Mouse (Mus musculus) CH12.LX (cell line): Measurements from ENCODE around the gene Olfr1364. TPM values are rescaled to one million over a fixed set of nuclear protein-coding genes. Genes with fewer than 3 reads are reported as not detected.

Experiments used
- DNase-seq: peaks from one replicate; pipeline ENCODE4 v3.0.0-alpha.2; 2013; ENCODE audit errors: extremely low read depth
- H3K27ac ChIP-seq: 2 replicates; pipeline ENCODE4 v1.5.1; 2012; ENCODE audit warnings: low read depth, mild to moderate bottlenecking, control low read depth, moderate library complexity; ENCODE audit not compliant: insufficient read depth
- H3K27me3 ChIP-seq: replicated peaks from 2 replicates; pipeline ENCODE3; 2012; ENCODE audit warnings: inconsistent platforms
- H3K36me3 ChIP-seq, 2 experiments: replicated peaks in 1 of 2; 2 replicates each; pipeline versions ENCODE3 to v1.6.1; 2012; ENCODE audit warnings: inconsistent platforms in 1 of 2, low read length in 1 of 2, mild to moderate bottlenecking in 1 of 2, mixed read lengths in 1 of 2, moderate library complexity in 1 of 2; ENCODE audit not compliant: control insufficient read depth in 1 of 2, insufficient read depth in 1 of 2
- H3K4me1 ChIP-seq, 2 experiments: 2 replicates each; pipeline ENCODE4 v1.6.1; 2012; ENCODE audit warnings: inconsistent platforms in 1 of 2, moderate library complexity in 1 of 2; ENCODE audit not compliant: insufficient read depth in 2 of 2, control insufficient read depth in 1 of 2
- H3K4me2 ChIP-seq: 2 replicates; pipeline ENCODE4 v1.6.1; 2012; ENCODE audit warnings: low read depth, mild to moderate bottlenecking, control low read depth; ENCODE audit not compliant: poor library complexity, insufficient read depth, severe bottlenecking
- H3K4me3 ChIP-seq, 3 experiments: fragments of 150-350 bp in 1 of 3; sonication (generic) in 1 of 3; replicated peaks in 1 of 3; 2 replicates each; pipeline versions ENCODE3 to v1.5.1; 2011 to 2012; ENCODE audit warnings: low read depth in 2 of 3, low read length in 2 of 3, mild to moderate bottlenecking in 2 of 3, moderate library complexity in 2 of 3, control low read depth in 1 of 3, improper control_type of control experiment in 1 of 3, inconsistent platforms in 1 of 3, mixed read lengths in 1 of 3; ENCODE audit not compliant: poor library complexity in 1 of 3
- H3K79me2 ChIP-seq: replicated peaks from 2 replicates; pipeline ENCODE4 v1.6.1; 2012; ENCODE audit warnings: mild to moderate bottlenecking, moderate library complexity; ENCODE audit not compliant: control insufficient read depth, poor library complexity, insufficient read depth, severe bottlenecking; ENCODE audit errors: extremely low read depth
- H3K9ac ChIP-seq: 2 replicates; pipeline ENCODE4 v1.6.1; 2012; ENCODE audit warnings: low read depth, mild to moderate bottlenecking, control low read depth, moderate library complexity; ENCODE audit not compliant: insufficient read depth
- H3K9me3 ChIP-seq: replicated peaks from 2 replicates; pipeline ENCODE3; 2012; ENCODE audit warnings: low read length, inconsistent platforms, mixed read lengths
- BHLHE40 ChIP-seq: IDR thresholded peaks from 2 replicates; pipeline ENCODE4 v1.6.1; 2011; ENCODE audit warnings: mild to moderate bottlenecking, low read depth, low read length, improper control_type of control experiment
- CHD1 ChIP-seq: IDR thresholded peaks from 2 replicates; pipeline ENCODE4 v1.6.1; 2012; ENCODE audit warnings: low read depth, low read length, improper control_type of control experiment, inconsistent platforms
- CHD2 ChIP-seq: IDR thresholded peaks from 2 replicates; pipeline ENCODE4 v1.6.1; 2011; ENCODE audit warnings: low read length, improper control_type of control experiment
- CTCF ChIP-seq, 2 experiments: IDR thresholded peaks in 1 of 2; conservative IDR thresholded peaks in 1 of 2; 2 replicates each; pipeline ENCODE4 v1.5.1; 2011 to 2012; ENCODE audit warnings: low read depth in 2 of 2, low read length in 2 of 2, improper control_type of control experiment in 1 of 2, inconsistent platforms in 1 of 2, mild to moderate bottlenecking in 1 of 2, moderate library complexity in 1 of 2
- E2F4 ChIP-seq: IDR thresholded peaks from 2 replicates; pipeline ENCODE4 v1.6.1; 2011; ENCODE audit warnings: low read depth, low read length, improper control_type of control experiment; ENCODE audit not compliant: insufficient replicate concordance
- ELF1 ChIP-seq: IDR thresholded peaks from 2 replicates; pipeline ENCODE4 v1.6.1; 2014; ENCODE audit warnings: low read depth, mild to moderate bottlenecking, inconsistent platforms, low read length, improper control_type of control experiment
- EP300 ChIP-seq: IDR thresholded peaks from 2 replicates; pipeline ENCODE4 v1.6.1; 2011; ENCODE audit warnings: low read length, improper control_type of control experiment
- ETS1 ChIP-seq: conservative IDR thresholded peaks from 2 replicates; pipeline ENCODE4 v1.6.1; 2012; ENCODE audit warnings: low read depth, mild to moderate bottlenecking, inconsistent platforms, low read length, improper control_type of control experiment, moderate library complexity
- GABPA ChIP-seq: IDR thresholded peaks from 2 replicates; pipeline ENCODE4 v1.6.1; 2012; ENCODE audit warnings: low read depth, low read length, improper control_type of control experiment, inconsistent platforms; ENCODE audit not compliant: insufficient replicate concordance
- HCFC1 ChIP-seq: IDR thresholded peaks from 2 replicates; pipeline ENCODE4 v1.6.1; 2012; ENCODE audit warnings: low read depth, mild to moderate bottlenecking, inconsistent platforms, low read length, improper control_type of control experiment
- IRF4 ChIP-seq: IDR thresholded peaks from 2 replicates; pipeline ENCODE4 v1.6.1; 2014; ENCODE audit warnings: low read depth, mild to moderate bottlenecking, inconsistent platforms, low read length, improper control_type of control experiment
- JUN ChIP-seq: IDR thresholded peaks from 2 replicates; pipeline ENCODE4 v1.6.1; 2011; ENCODE audit warnings: low read depth, mild to moderate bottlenecking, low read length, improper control_type of control experiment, moderate library complexity; ENCODE audit not compliant: insufficient read depth
- JUND ChIP-seq: conservative IDR thresholded peaks from 2 replicates; pipeline ENCODE4 v1.6.1; 2011; ENCODE audit warnings: low read depth, low read length, improper control_type of control experiment
- KAT2A ChIP-seq: IDR thresholded peaks from 2 replicates; pipeline ENCODE4 v1.6.1; 2012; ENCODE audit warnings: low read length, improper control_type of control experiment, inconsistent platforms; ENCODE audit not compliant: insufficient replicate concordance
- MAFK ChIP-seq: IDR thresholded peaks from 2 replicates; pipeline ENCODE4 v1.6.1; 2011; ENCODE audit warnings: low read length, improper control_type of control experiment; ENCODE audit not compliant: insufficient replicate concordance
- MAX ChIP-seq: IDR thresholded peaks from 2 replicates; pipeline ENCODE4 v1.6.1; 2011; ENCODE audit warnings: low read length, improper control_type of control experiment
- MXI1 ChIP-seq: IDR thresholded peaks from 2 replicates; pipeline ENCODE4 v1.6.1; 2011; ENCODE audit warnings: mild to moderate bottlenecking, low read depth, low read length, improper control_type of control experiment
- MYC ChIP-seq: IDR thresholded peaks from 2 replicates; pipeline ENCODE4 v1.6.1; 2011; ENCODE audit warnings: low read depth, mild to moderate bottlenecking, improper control_type of control experiment, low read length
- NRF1 ChIP-seq: IDR thresholded peaks from 2 replicates; pipeline ENCODE4 v1.6.1; 2014; ENCODE audit warnings: low read depth, mild to moderate bottlenecking, inconsistent platforms, low read length, improper control_type of control experiment, moderate library complexity
- PAX5 ChIP-seq: IDR thresholded peaks from 2 replicates; pipeline ENCODE4 v1.6.1; 2012; ENCODE audit warnings: low read length, inconsistent platforms, mixed read lengths
- POLR2A ChIP-seq: IDR thresholded peaks from 2 replicates; pipeline ENCODE4 v1.6.1; 2011; ENCODE audit warnings: low read depth, mild to moderate bottlenecking, improper control_type of control experiment, low read length
- POLR2AphosphoS2 ChIP-seq: IDR thresholded peaks from 2 replicates; pipeline ENCODE4 v1.6.1; 2011; ENCODE audit warnings: low read depth, low read length, improper control_type of control experiment
- RAD21 ChIP-seq: IDR thresholded peaks from 2 replicates; pipeline ENCODE4 v1.6.1; 2011; ENCODE audit warnings: low read depth, mild to moderate bottlenecking, low read length, improper control_type of control experiment, moderate library complexity
- RCOR1 ChIP-seq: conservative IDR thresholded peaks from 2 replicates; pipeline ENCODE4 v1.6.1; 2012; ENCODE audit warnings: low read depth, mild to moderate bottlenecking, inconsistent platforms, low read length, improper control_type of control experiment
- SIN3A ChIP-seq: IDR thresholded peaks from 2 replicates; pipeline ENCODE4 v1.6.1; 2012; ENCODE audit warnings: low read length, improper control_type of control experiment, inconsistent platforms
- TCF12 ChIP-seq: IDR thresholded peaks from 2 replicates; pipeline ENCODE4 v1.6.1; 2014; ENCODE audit warnings: low read depth, mild to moderate bottlenecking, inconsistent platforms, low read length, improper control_type of control experiment
- UBTF ChIP-seq: IDR thresholded peaks from 2 replicates; pipeline ENCODE4 v1.6.1; 2012; ENCODE audit warnings: low read depth, mild to moderate bottlenecking, inconsistent platforms, low read length, improper control_type of control experiment, moderate library complexity
- USF1 ChIP-seq: IDR thresholded peaks from 2 replicates; pipeline ENCODE4 v1.6.1; 2014; ENCODE audit warnings: low read depth, mild to moderate bottlenecking, inconsistent platforms, low read length, improper control_type of control experiment
- USF2 ChIP-seq: conservative IDR thresholded peaks from 2 replicates; pipeline ENCODE4 v1.6.1; 2011; ENCODE audit warnings: low read depth, low read length, improper control_type of control experiment
- ZC3H11A ChIP-seq: IDR thresholded peaks from 2 replicates; pipeline ENCODE4 v1.6.1; 2012; ENCODE audit warnings: low read depth, mild to moderate bottlenecking, inconsistent platforms, low read length, improper control_type of control experiment
- ZMIZ1 ChIP-seq: IDR thresholded peaks from 2 replicates; pipeline ENCODE4 v1.6.1; 2012; ENCODE audit warnings: low read depth, mild to moderate bottlenecking, inconsistent platforms, low read length, improper control_type of control experiment
- ZNF384 ChIP-seq: IDR thresholded peaks from 2 replicates; pipeline ENCODE4 v1.6.1; 2012; ENCODE audit warnings: low read depth, low read length, improper control_type of control experiment, inconsistent platforms
- dilution Hi-C: fragments of 300-500 bp; cut with MboI; formaldehyde crosslinking; loops from 2 replicates; pipeline ENCODE4 v1.14.3; 2020; ENCODE audit warnings: low sequenced_read_pairs; ENCODE audit not compliant: extremely low pct_unique_long_range_greater_than_20kb, extremely low pct_ligation_motif_present
- in situ Hi-C: fragments of 300-500 bp; cut with MboI; formaldehyde crosslinking; loops from 3 replicates; pipeline ENCODE4 v1.14.3; 2019; ENCODE audit warnings: low sequenced_read_pairs, low pct_ligation_motif_present, low pct_unique_long_range_greater_than_20kb, mixed read lengths
- polyA plus RNA-seq: library from polyadenylated mRNA; unstranded; fragments of >175 nt; gene quantifications from 2 replicates; pipeline ENCODE4 v1.2.1, GENCODE M21; 2012; ENCODE audit warnings: low read depth; ENCODE audit not compliant: insufficient read length
- total RNA-seq, 2 experiments: library from RNA; depleted of rRNA; stranded (reverse); fragments of 300-350 nt in 1 of 2; fragments of >200 nt in 1 of 2; gene quantifications; 2 replicates each; pipeline ENCODE4 v1.2.3; 2012 to 2014

The Olfr1364 gene
- total and polyA plus RNA-seq, 3 experiments, result not detected

DNA sequence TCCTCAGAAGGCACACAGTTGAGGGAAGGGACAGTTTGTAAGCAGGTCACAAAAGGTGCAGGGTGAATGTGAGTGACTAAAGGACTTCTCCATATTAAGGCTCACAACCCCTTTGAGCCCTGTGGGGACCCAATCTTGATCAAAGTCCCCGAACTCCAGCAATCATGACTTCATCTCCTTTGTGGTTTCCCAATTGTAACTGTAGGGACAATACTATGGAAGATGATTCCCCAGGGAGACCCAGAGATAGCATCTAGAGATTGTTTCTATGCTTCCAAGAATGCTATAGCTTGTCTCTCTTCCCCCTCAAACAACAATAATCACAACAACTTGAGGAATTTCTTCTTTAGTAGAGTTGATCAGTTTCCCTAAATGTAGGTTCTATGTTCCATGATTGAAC lies 38.9 kb downstream of the Olfr1364 start, which contains the start of gene Olfr1366:
Gene Olfr1366, minus strand, starts transcription at position 101 of the 400 bp plus-strand sequence.
- Histone ChIP-seq H3K4me2 (no peak within 1 kb of the TSS), H3K4me1 (peaks cover 0 to 4% of the 10 kb centered on the region in 2 experiments; a peak in 1 of 4 replicates), H3K9me3 (no peaks in the 10 kb centered on the region), H3K27ac (no peak within 1 kb of the TSS), H3K4me3 (no peak within 1 kb of the TSS), H3K36me3 (no peaks in the 10 kb centered on the region), H3K79me2 (no peaks in the 10 kb centered on the region), H3K27me3 (no peaks in the 10 kb centered on the region), H3K9ac (no peak within 1 kb of the TSS)
- dilution Hi-C loops (no loop called here), in situ Hi-C loops (no loop called here)
- no peak for TF ChIP-seq JUN
- TF ChIP-seq SIN3A, result no peak
- TF ChIP-seq POLR2AphosphoS2, result no peak
- no peak for TF ChIP-seq HCFC1
- TF ChIP-seq ZNF384, result no peak
- no peak for TF ChIP-seq USF1
- TF ChIP-seq KAT2A, result no peak
- TF ChIP-seq MXI1, result no peak
- TF ChIP-seq BHLHE40, result no peak
- TF ChIP-seq POLR2A, result no peak
- TF ChIP-seq ELF1, result no peak
- no peak for TF ChIP-seq ZMIZ1
- no peak for TF ChIP-seq IRF4
- no peak for TF ChIP-seq MAFK
- no peak for DNase-seq

DNA sequence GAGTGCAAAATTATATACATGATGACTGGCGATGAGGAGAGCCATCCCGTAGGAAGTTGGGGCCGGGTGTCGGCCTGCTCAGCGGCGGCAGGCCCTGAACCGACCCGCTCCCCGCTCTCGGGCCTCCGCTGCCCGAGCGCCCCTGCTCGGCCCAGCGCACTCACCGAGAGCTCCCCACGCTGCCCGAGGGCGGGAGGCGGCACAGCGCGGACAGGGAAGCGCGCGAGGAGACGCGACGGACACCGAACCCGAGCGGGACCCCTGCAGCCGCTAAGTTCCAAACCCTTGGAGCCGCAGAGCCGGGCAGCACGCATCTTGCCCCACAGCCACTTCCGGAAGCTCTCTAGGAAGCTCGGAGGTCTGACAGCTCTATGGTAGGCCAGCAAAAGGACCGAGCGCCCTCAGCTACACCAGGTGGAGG lies 50.8 kb downstream of the Olfr1364 start, which contains the start of gene Zkscan8:
Gene Zkscan8, minus strand, starts transcription at position 340 of the 421 bp plus-strand sequence.
- Histone ChIP-seq H3K27ac (peak within 1 kb of the TSS; percentile 36), H3K4me1 (peaks cover 0 to 15% of the 10 kb centered on the region in 2 experiments; a peak in 2 of 4 replicates)
- dilution Hi-C loops, result no loop called here
- TF ChIP-seq EP300 (no peak), ELF1 (peak; percentile 88), SIN3A (peak; percentile 63; the same call in 1 of the 2 replicates), E2F4 (no peak), RAD21 (peak; percentile 11), ZMIZ1 (peak; percentile 73; the same call in 1 of the 2 replicates), USF2 (no peak), UBTF (peak; percentile 65; the same call in 1 of the 2 replicates), ETS1 (no peak), CHD2 (no peak), HCFC1 (peak; percentile 84), ZC3H11A (no peak), RCOR1 (no peak), ZNF384 (no peak), PAX5 (no peak), CHD1 (no peak), USF1 (no peak), GABPA (peak; percentile 58), MYC (peak; percentile 29; the same call in 1 of the 2 replicates), TCF12 (peak; percentile 85), MAFK (no peak), IRF4 (peak; percentile 40; the same call in 1 of the 2 replicates), POLR2A (peak; percentile 90), NRF1 (no peak; the same call in none of the 2 replicates), JUND (no peak), CTCF (conservative IDR thresholded peaks at IDR 0.05 in 1 of 2, IDR thresholded peaks at IDR 0.05 in 1 of 2; ENCODE audit: low read depth in 2 of 2, low read length in 2 of 2) (peak in 1 of 2 experiments; percentile 26; a peak in 1 of 4 replicates), MAX (peak; percentile 69; the same call in 1 of the 2 replicates)

More for the DNA sequence above, 50.8 kb downstream of the Olfr1364 start, which contains the start of gene Zkscan8:
- DNase-seq, result peak; percentile 89
- in situ Hi-C loops, result no loop called here
- Histone ChIP-seq H3K36me3 (peaks cover 9 to 16% of the 10 kb centered on the region in 2 experiments), H3K4me2 (peak within 1 kb of the TSS; percentile 82), H3K4me3 (peak within 1 kb of the TSS; percentile 75 to 81 (median 77)), H3K9ac (peak within 1 kb of the TSS; percentile 83), H3K79me2 (peaks cover 11% of the 10 kb centered on the region; the same call in 1 of the 2 replicates), H3K27me3 (no peaks in the 10 kb centered on the region), H3K9me3 (no peaks in the 10 kb centered on the region)
